Mouse (Mus musculus): ENCODE results near the gene Olfr524. TPM values are rescaled to one million over a fixed set of nuclear protein-coding genes. Genes with fewer than 3 reads are reported as not detected.

Gene Olfr524
- polyA plus RNA-seq, 1 experiment from 2014 or later: not detected

GRCm38 (mm10) chr7:140190435-140190834, 15.3 kb downstream of the Olfr524 start:
- Histone ChIP-seq H3K4me2 (ENCODE audit: low read length) (no peak overlapping the region), H3K9ac (ENCODE audit: low read depth, low read length) (no peak overlapping the region), H3K4me3 (ENCODE audit: low read depth, low read length) (no peak overlapping the region), H3K36me3 (ENCODE audit: control insufficient read depth, insufficient read depth, low read length) (no peaks in the 10 kb centered on the region), H3K9me3 (replicated peaks; ENCODE audit: control insufficient read depth, low read length, poor library complexity, severe bottlenecking) (no peaks in the 10 kb centered on the region), H3K27ac (ENCODE audit: low read length) (no peak overlapping the region), H3K27me3 (ENCODE audit: control insufficient read depth, insufficient read depth, low read depth, low read length) (no peaks in the 10 kb centered on the region), H3K4me1 (ENCODE audit: control insufficient read depth, insufficient read depth, low read length) (no peaks in the 10 kb centered on the region)
- WGBS: 100% methylated on average over 1 of the region's 1 CpGs
- no peak for ATAC-seq

- H3K4me2 ChIP-seq (ENCODE audit: low read length): no peak overlapping the region
- no peaks in the 10 kb centered on the region for H3K4me1 ChIP-seq (ENCODE audit: control insufficient read depth, insufficient read depth, low read length)
- WGBS: 61% methylated on average over 4 of the region's 4 CpGs
- no peak overlapping the region for H3K9ac ChIP-seq (ENCODE audit: low read depth, low read length)
- H3K4me3 ChIP-seq (ENCODE audit: low read depth, low read length): no peak overlapping the region
- H3K36me3 ChIP-seq (ENCODE audit: control insufficient read depth, insufficient read depth, low read length): no peaks in the 10 kb centered on the region
- H3K27ac ChIP-seq (ENCODE audit: low read length): no peak overlapping the region
- no peaks in the 10 kb centered on the region for H3K27me3 ChIP-seq (ENCODE audit: control insufficient read depth, insufficient read depth, low read depth, low read length)
- H3K9me3 ChIP-seq (replicated peaks; ENCODE audit: control insufficient read depth, low read length, poor library complexity, severe bottlenecking): no peaks in the 10 kb centered on the region
- no peak for ATAC-seq
Observed at GRCm38 (mm10) chr7:140188391-140189328, 17.1 kb downstream of the Olfr524 start.

GRCm38 (mm10) chr7:140187721-140188390, 17.9 kb downstream of the Olfr524 start:
- ATAC-seq: no peak
- no peaks in the 10 kb centered on the region for H3K27me3 ChIP-seq (ENCODE audit: control insufficient read depth, insufficient read depth, low read depth, low read length)
- no peaks in the 10 kb centered on the region for H3K9me3 ChIP-seq (replicated peaks; ENCODE audit: control insufficient read depth, low read length, poor library complexity, severe bottlenecking)
- H3K36me3 ChIP-seq (ENCODE audit: control insufficient read depth, insufficient read depth, low read length): no peaks in the 10 kb centered on the region
- no peak overlapping the region for H3K9ac ChIP-seq (ENCODE audit: low read depth, low read length)
- no peak overlapping the region for H3K27ac ChIP-seq (ENCODE audit: low read length)
- no peak overlapping the region for H3K4me3 ChIP-seq (ENCODE audit: low read depth, low read length)
- H3K4me1 ChIP-seq (ENCODE audit: control insufficient read depth, insufficient read depth, low read length): no peaks in the 10 kb centered on the region
- no peak overlapping the region for H3K4me2 ChIP-seq (ENCODE audit: low read length)
- 82% methylated on average over 7 of the region's 7 CpGs for WGBS

- no peak for ATAC-seq
- Histone ChIP-seq H3K4me1 (ENCODE audit: control insufficient read depth, insufficient read depth, low read length) (no peaks in the 10 kb centered on the region), H3K27ac (ENCODE audit: low read length) (no peak overlapping the region), H3K4me2 (ENCODE audit: low read length) (no peak overlapping the region), H3K27me3 (ENCODE audit: control insufficient read depth, insufficient read depth, low read depth, low read length) (no peaks in the 10 kb centered on the region), H3K36me3 (ENCODE audit: control insufficient read depth, insufficient read depth, low read length) (no peaks in the 10 kb centered on the region), H3K9ac (ENCODE audit: low read depth, low read length) (no peak overlapping the region), H3K4me3 (ENCODE audit: low read depth, low read length) (no peak overlapping the region), H3K9me3 (replicated peaks; ENCODE audit: control insufficient read depth, low read length, poor library complexity, severe bottlenecking) (no peaks in the 10 kb centered on the region)
- 62% methylated on average over 18 of the region's 18 CpGs for WGBS
Observed at GRCm38 (mm10) chr7:140186646-140187620, 18.8 kb downstream of the Olfr524 start.

- H3K4me2 ChIP-seq (ENCODE audit: low read length): no peak overlapping the region
- no peaks in the 10 kb centered on the region for H3K4me1 ChIP-seq (ENCODE audit: control insufficient read depth, insufficient read depth, low read length)
- H3K36me3 ChIP-seq (ENCODE audit: control insufficient read depth, insufficient read depth, low read length): no peaks in the 10 kb centered on the region
- no peaks in the 10 kb centered on the region for H3K27me3 ChIP-seq (ENCODE audit: control insufficient read depth, insufficient read depth, low read depth, low read length)
- no peaks in the 10 kb centered on the region for H3K9me3 ChIP-seq (replicated peaks; ENCODE audit: control insufficient read depth, low read length, poor library complexity, severe bottlenecking)
- 92% methylated on average over 4 of the region's 4 CpGs for WGBS
- H3K9ac ChIP-seq (ENCODE audit: low read depth, low read length): no peak overlapping the region
- H3K27ac ChIP-seq (ENCODE audit: low read length): no peak overlapping the region
- no peak overlapping the region for H3K4me3 ChIP-seq (ENCODE audit: low read depth, low read length)
- ATAC-seq: no peak
Observed at GRCm38 (mm10) chr7:140184206-140184605, 21.6 kb downstream of the Olfr524 start.

- H3K36me3 ChIP-seq (ENCODE audit: control insufficient read depth, insufficient read depth, low read length): no peaks in the 10 kb centered on the region
- no peak overlapping the region for H3K4me2 ChIP-seq (ENCODE audit: low read length)
- H3K27me3 ChIP-seq (ENCODE audit: control insufficient read depth, insufficient read depth, low read depth, low read length): no peaks in the 10 kb centered on the region
- no peak for ATAC-seq
- H3K9me3 ChIP-seq (replicated peaks; ENCODE audit: control insufficient read depth, low read length, poor library complexity, severe bottlenecking): no peaks in the 10 kb centered on the region
- no peak overlapping the region for H3K9ac ChIP-seq (ENCODE audit: low read depth, low read length)
- H3K27ac ChIP-seq (ENCODE audit: low read length): no peak overlapping the region
- H3K4me3 ChIP-seq (ENCODE audit: low read depth, low read length): no peak overlapping the region
- H3K4me1 ChIP-seq (ENCODE audit: control insufficient read depth, insufficient read depth, low read length): no peaks in the 10 kb centered on the region
- WGBS: 77% methylated on average over 2 of the region's 2 CpGs
Observed at GRCm38 (mm10) chr7:140180692-140181091, 25.1 kb downstream of the Olfr524 start.

GRCm38 (mm10) chr7:140179176-140179575, 26.6 kb downstream of the Olfr524 start:
- H3K4me1 ChIP-seq (ENCODE audit: control insufficient read depth, insufficient read depth, low read length): no peaks in the 10 kb centered on the region
- 84% methylated on average over 2 of the region's 2 CpGs for WGBS

GRCm38 (mm10) chr7:140172936-140173335, 32.8 kb downstream of the Olfr524 start, which contains the start of gene Olfr523:
Gene Olfr523 (plus strand): TSS chr7:140173217.
- no peaks in the 10 kb centered on the region for H3K4me1 ChIP-seq (ENCODE audit: control insufficient read depth, insufficient read depth, low read length)
- H3K4me3 ChIP-seq (ENCODE audit: low read depth, low read length): no peak within 1 kb of the TSS
- H3K36me3 ChIP-seq (ENCODE audit: control insufficient read depth, insufficient read depth, low read length): no peaks in the 10 kb centered on the region
- no peak for ATAC-seq
- no peak within 1 kb of the TSS for H3K9ac ChIP-seq (ENCODE audit: low read depth, low read length)
- H3K9me3 ChIP-seq (replicated peaks; ENCODE audit: control insufficient read depth, low read length, poor library complexity, severe bottlenecking): no peaks in the 10 kb centered on the region
- H3K27me3 ChIP-seq (ENCODE audit: control insufficient read depth, insufficient read depth, low read depth, low read length): no peaks in the 10 kb centered on the region
- H3K27ac ChIP-seq (ENCODE audit: low read length): no peak within 1 kb of the TSS
- 45% methylated on average over 1 of the region's 1 CpGs for WGBS
- H3K4me2 ChIP-seq (ENCODE audit: low read length): no peak within 1 kb of the TSS

More at GRCm38 (mm10) chr7:140179176-140179575, 26.6 kb downstream of the Olfr524 start:
- Histone ChIP-seq H3K4me3 (ENCODE audit: low read depth, low read length) (no peak overlapping the region), H3K27me3 (ENCODE audit: control insufficient read depth, insufficient read depth, low read depth, low read length) (no peaks in the 10 kb centered on the region), H3K27ac (ENCODE audit: low read length) (no peak overlapping the region), H3K9ac (ENCODE audit: low read depth, low read length) (no peak overlapping the region), H3K4me2 (ENCODE audit: low read length) (no peak overlapping the region), H3K36me3 (ENCODE audit: control insufficient read depth, insufficient read depth, low read length) (no peaks in the 10 kb centered on the region), H3K9me3 (replicated peaks; ENCODE audit: control insufficient read depth, low read length, poor library complexity, severe bottlenecking) (no peaks in the 10 kb centered on the region)
- ATAC-seq: no peak
